Mouse (Mus musculus): ENCODE data around the gene Ccdc126. TPM values are rescaled to one million over a fixed set of nuclear protein-coding genes. Genes with fewer than 3 reads are reported as not detected.
A peak's percentile ranks its signal among the peaks of the same experiment; 100 is the strongest.

The Ccdc126 gene
- polyA plus RNA-seq, 1 experiment from 2014 or later, result 4.7 TPM

DNA sequence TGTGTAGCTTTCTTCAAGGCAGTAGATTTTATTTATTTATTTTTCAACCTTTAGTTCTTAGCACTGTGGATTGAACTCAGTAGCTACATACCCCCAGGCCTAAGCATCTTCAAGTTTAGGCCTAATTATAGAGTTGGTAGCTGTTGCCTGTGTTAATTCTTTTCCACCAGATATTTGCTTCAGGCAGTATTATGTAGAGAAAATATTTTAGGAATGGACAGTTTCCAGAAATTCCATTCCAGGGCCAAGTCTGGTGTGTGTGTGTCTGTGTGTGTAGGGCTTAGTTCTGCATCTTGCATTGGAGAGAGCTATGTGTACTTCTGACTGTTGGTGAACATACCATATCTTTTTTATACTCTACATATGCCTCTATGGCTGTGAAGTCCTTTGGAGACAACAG, 3.0 kb downstream of the Ccdc126 start:
- no peak overlapping the region for H3K4me3 ChIP-seq
- H3K9me3 ChIP-seq (replicated peaks), result no peaks in the 10 kb centered on the region
- peaks cover 19% of the 10 kb centered on the region for H3K4me1 ChIP-seq
- H3K27me3 ChIP-seq (ENCODE audit: low read depth, poor library complexity, severe bottlenecking), result no peaks in the 10 kb centered on the region
- no peak for DNase-seq (ENCODE audit: low spot score)
- no peak overlapping the region for H3K27ac ChIP-seq (replicated peaks)
- H3K36me3 ChIP-seq, result no peaks in the 10 kb centered on the region

DNA sequence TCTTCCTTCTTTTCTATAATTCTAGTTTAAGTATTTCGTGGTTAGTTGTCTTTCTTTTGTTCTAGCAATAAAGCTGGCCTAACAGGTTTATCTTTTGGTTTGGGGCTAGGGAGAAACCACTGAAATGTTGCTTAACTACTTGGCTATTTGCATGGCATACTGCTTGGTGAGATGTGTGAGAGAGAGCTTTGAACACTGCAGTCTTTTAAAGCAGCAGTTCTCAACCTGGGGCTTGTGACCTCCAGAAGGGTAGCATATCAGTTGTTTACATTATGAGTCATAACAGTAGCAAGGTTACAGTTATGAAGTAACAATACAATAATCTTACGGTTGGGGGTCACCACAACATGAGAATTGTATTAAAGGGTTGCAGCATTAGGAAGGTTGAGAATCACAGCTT, 3.9 kb downstream of the Ccdc126 start:
- H3K27ac ChIP-seq (replicated peaks), result no peak overlapping the region
- DNase-seq (ENCODE audit: low spot score), result no peak
- H3K4me1 ChIP-seq, result peaks cover 19% of the 10 kb centered on the region
- no peak overlapping the region for H3K4me3 ChIP-seq
- no peaks in the 10 kb centered on the region for H3K9me3 ChIP-seq (replicated peaks)
- WGBS, result 60% methylated on average over 2 of the region's 2 CpGs
- H3K36me3 ChIP-seq, result no peaks in the 10 kb centered on the region
- H3K27me3 ChIP-seq (ENCODE audit: low read depth, poor library complexity, severe bottlenecking), result no peaks in the 10 kb centered on the region

DNA sequence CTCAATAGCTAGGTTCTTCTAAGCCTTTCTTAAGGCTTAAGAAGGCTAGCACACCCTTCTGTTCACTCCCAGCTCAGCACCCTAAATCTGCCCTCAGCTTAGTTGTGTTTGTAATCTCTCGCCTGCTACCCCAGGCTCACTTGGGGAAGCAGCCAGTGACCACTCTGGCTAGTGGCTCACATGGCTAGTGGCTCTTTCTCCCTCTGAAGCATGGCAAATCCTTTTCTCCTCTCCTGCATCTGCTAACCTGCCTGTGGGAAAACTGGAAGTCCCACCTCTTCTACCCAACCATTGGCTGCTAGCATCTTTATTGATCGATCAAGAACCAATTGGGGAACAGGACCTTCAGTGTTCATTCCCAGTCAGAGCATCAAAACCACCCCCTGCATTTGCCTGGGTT, 5.5 kb downstream of the Ccdc126 start:
- Histone ChIP-seq H3K4me3 (no peak overlapping the region), H3K27ac (replicated peaks) (peak overlapping the region; percentile 67; the same call in 1 of the 2 replicates), H3K4me1 (peaks cover 17% of the 10 kb centered on the region), H3K36me3 (no peaks in the 10 kb centered on the region), H3K9me3 (replicated peaks) (no peaks in the 10 kb centered on the region), H3K27me3 (ENCODE audit: low read depth, poor library complexity, severe bottlenecking) (no peaks in the 10 kb centered on the region)
- DNase-seq (ENCODE audit: low spot score), result peak; percentile 23
- 70% methylated on average over 2 of the region's 2 CpGs for WGBS

DNA sequence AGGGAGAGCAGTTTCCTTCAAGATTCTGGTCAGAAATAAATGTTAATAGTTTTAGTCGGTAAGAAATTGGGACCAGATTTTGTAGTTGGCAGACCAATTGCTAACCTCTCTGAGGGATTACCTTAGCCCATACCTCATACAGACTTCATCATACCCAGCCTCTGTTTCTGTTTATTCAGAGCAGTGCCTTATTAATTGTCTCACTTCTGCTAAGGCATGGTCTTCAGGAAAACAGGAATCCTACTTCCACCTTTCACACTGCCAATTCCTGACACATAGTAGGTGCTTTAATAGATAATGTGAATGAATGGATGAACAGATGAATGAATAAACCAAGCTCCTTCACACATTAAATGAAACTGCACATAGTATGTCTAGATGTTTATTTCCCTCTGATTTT, 6.2 kb downstream of the Ccdc126 start:
- WGBS, result 80% methylated on average over 1 of the region's 1 CpGs
- Histone ChIP-seq H3K36me3 (no peaks in the 10 kb centered on the region), H3K4me3 (no peak overlapping the region), H3K4me1 (peaks cover 9% of the 10 kb centered on the region), H3K9me3 (replicated peaks) (no peaks in the 10 kb centered on the region), H3K27ac (replicated peaks) (no peak overlapping the region), H3K27me3 (ENCODE audit: low read depth, poor library complexity, severe bottlenecking) (no peaks in the 10 kb centered on the region)
- no peak for DNase-seq (ENCODE audit: low spot score)

DNA sequence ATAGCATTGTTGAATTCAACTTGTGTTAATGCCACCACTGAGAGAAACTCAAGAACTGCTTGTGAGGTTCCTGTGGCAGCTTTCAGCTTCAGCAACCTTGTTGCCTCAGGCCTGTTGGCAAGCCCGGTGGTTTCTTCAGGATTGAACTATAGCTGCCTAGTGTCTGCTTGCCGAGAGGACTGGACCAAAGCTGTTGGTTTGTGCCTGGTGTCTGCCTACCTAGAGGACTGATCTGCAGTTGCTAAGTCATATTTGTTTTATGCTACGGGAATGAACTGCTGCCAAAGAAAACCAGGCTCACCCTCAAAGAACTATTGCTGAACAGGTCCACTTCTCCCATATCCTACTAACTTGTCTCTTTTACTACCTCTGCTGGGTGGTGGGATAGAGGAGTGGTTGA, 7.8 kb downstream of the Ccdc126 start:
- Histone ChIP-seq H3K27me3 (ENCODE audit: low read depth, poor library complexity, severe bottlenecking) (no peaks in the 10 kb centered on the region), H3K27ac (replicated peaks) (no peak overlapping the region), H3K36me3 (no peaks in the 10 kb centered on the region), H3K4me3 (no peak overlapping the region), H3K4me1 (peaks cover 13% of the 10 kb centered on the region), H3K9me3 (replicated peaks) (no peaks in the 10 kb centered on the region)
- no peak for DNase-seq (ENCODE audit: low spot score)
- 86% methylated on average over 3 of the region's 3 CpGs for WGBS

DNA sequence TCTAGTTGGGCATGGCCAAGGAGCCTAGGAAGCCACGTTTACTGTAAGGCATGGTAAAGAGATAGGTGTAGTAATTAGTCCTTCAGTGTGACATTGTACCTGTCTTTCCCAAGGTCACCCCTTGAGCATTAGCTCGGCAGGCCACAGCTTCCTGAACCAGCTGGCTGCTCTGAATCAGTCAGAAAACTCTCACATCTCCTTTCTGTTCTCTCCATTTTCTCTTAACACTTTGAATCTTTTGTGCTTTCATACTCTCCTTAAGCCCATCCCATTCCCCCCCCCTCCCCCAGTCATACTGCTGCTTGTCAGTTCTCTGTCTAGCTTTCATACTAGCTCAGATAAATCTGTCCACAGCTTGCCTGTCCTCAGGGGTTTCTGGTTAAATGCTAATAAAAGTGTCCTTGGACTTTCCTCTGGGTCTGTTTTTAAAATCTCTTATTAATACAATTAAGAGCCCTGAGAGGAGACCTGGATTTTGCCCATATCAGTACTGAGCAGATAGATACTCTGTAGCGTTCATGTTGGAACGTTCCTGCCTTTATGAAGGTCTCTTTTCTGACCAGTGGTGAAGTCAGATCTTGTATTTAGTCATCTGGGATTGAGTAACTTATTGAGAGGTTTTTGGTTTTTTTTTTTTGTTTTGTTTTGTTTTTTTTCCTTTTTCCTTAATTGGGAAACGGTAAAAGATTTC, 12.4 kb downstream of the Ccdc126 start:
- no peak overlapping the region for H3K4me3 ChIP-seq
- DNase-seq (ENCODE audit: low spot score), result no peak
- peaks cover 8% of the 10 kb centered on the region; the same call in 1 of the 2 replicates for H3K4me1 ChIP-seq
- 80% methylated on average over 5 of the region's 5 CpGs for WGBS
- no peaks in the 10 kb centered on the region for H3K9me3 ChIP-seq (replicated peaks)
- H3K27ac ChIP-seq (replicated peaks), result no peak overlapping the region
- no peaks in the 10 kb centered on the region for H3K36me3 ChIP-seq
- no peaks in the 10 kb centered on the region for H3K27me3 ChIP-seq (ENCODE audit: low read depth, poor library complexity, severe bottlenecking)

DNA sequence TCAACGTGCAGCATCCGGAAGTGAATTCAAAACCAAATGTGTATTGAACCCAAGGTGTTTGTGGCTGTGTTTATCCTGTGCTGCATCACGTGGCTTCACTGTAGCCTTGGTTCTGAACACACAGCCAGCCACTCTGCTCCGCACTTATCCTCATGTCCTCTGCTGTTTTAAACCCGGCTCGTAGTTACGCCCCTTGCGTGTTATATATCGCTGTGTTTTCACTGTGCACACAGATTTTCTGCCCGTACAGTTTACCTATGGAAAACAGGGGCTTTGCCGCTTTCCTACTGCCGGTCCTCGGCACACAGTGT, 12.9 kb downstream of the Ccdc126 start:
- 74% methylated on average over 13 of the region's 13 CpGs for WGBS
- Histone ChIP-seq H3K27me3 (ENCODE audit: low read depth, poor library complexity, severe bottlenecking) (no peaks in the 10 kb centered on the region), H3K36me3 (no peaks in the 10 kb centered on the region), H3K9me3 (replicated peaks) (no peaks in the 10 kb centered on the region), H3K27ac (replicated peaks) (no peak overlapping the region), H3K4me1 (peaks cover 8% of the 10 kb centered on the region; the same call in 1 of the 2 replicates), H3K4me3 (no peak overlapping the region)
- DNase-seq (ENCODE audit: low spot score), result no peak

DNA sequence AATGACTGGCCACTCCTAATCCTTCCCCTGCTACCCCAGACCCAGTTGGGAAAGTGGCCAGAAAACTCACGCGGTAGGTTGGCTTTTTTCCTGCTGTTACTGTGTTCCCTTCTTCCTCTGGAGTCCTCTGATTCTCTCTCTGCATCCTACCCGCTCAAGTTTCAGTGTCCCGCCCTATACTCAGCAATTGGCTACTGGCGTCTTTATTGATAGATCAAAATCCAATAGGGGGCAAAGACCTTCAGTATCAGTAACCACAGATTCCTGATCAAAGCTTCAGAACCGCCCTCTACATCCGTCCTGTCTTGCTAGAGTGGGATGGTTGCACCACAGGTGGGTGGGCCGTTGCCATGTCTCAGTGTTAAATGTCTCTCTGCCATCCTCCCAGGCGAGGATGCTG, 19.5 kb downstream of the Ccdc126 start:
- no peaks in the 10 kb centered on the region for H3K36me3 ChIP-seq
- H3K4me1 ChIP-seq, result peaks cover 15% of the 10 kb centered on the region
- peak overlapping the region; percentile 20; the same call in 1 of the 2 replicates for H3K4me3 ChIP-seq
- no peaks in the 10 kb centered on the region for H3K9me3 ChIP-seq (replicated peaks)
- peak; percentile 22 for DNase-seq (ENCODE audit: low spot score)
- 8% methylated on average over 9 of the region's 9 CpGs for WGBS
- H3K27ac ChIP-seq (replicated peaks), result peak overlapping the region; percentile 49; the same call in 1 of the 2 replicates
- H3K27me3 ChIP-seq (ENCODE audit: low read depth, poor library complexity, severe bottlenecking), result no peaks in the 10 kb centered on the region

DNA sequence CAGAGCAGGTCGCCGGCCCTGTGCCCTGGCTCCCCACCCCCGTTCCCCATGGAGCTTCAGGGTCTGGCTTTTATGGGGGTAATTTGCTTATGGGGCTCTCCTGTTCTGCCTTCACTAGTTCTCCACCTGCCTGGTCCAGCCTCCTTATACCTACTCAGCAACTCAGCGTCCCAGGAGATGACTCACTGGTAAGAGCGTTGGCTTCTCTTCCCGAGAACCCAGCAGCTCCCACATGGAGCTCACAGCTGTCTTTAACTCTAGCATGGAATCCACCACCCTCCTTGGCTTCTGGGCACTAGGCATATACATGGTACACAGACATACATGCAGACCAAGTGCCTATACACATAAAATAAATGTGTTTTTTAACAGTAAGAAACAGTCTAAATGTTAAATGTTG, 20.1 kb downstream of the Ccdc126 start:
- Histone ChIP-seq H3K36me3 (no peaks in the 10 kb centered on the region), H3K27ac (replicated peaks) (peak overlapping the region; percentile 49; the same call in 1 of the 2 replicates), H3K4me1 (peaks cover 15% of the 10 kb centered on the region), H3K9me3 (replicated peaks) (no peaks in the 10 kb centered on the region), H3K4me3 (peak overlapping the region; percentile 11; the same call in 1 of the 2 replicates), H3K27me3 (ENCODE audit: low read depth, poor library complexity, severe bottlenecking) (no peaks in the 10 kb centered on the region)
- no peak for DNase-seq (ENCODE audit: low spot score)
- 34% methylated on average over 6 of the region's 6 CpGs for WGBS

DNA sequence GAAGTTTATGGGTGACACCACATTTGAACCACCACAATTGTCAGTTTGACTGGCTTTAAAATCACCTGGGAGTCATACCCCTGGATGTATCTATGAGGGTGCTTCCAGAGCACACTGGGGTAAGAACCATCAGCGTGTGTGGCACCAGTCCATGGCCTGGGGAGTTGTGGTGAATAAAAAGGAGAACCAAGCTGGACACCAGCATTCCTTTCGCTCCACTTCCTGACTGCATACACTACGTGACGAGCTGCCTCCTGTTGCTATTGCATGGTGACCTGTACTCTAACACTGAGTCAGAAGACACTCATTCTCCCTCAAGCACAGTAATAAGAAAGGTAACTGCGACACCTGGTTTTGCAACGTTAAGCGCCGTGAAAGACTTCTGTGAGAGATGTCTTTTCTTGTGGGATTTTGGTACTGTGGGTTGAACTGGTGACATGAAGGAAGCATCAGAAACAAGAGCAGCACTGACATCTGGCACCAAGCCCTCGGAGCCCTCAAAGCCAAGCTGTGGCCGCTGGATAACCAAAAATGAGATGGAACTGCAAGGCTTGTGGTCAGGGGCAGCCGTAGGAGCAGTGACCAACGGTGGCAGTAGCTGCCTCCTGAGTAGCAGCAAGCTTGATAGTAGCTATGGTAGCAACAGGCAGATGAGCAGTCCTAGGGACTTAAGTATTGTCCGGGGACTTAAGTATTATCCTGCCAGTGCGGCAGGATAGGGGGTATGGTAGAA, 24.8 kb downstream of the Ccdc126 start:
- H3K9me3 ChIP-seq (replicated peaks), result no peaks in the 10 kb centered on the region
- no peaks in the 10 kb centered on the region for H3K36me3 ChIP-seq
- H3K27ac ChIP-seq (replicated peaks), result no peak overlapping the region
- H3K27me3 ChIP-seq (ENCODE audit: low read depth, poor library complexity, severe bottlenecking), result no peaks in the 10 kb centered on the region
- peaks cover 4% of the 10 kb centered on the region for H3K4me1 ChIP-seq
- H3K4me3 ChIP-seq, result no peak overlapping the region
- no peak for DNase-seq (ENCODE audit: low spot score)
- 76% methylated on average over 14 of the region's 14 CpGs for whole genome bisulfite sequencing

DNA sequence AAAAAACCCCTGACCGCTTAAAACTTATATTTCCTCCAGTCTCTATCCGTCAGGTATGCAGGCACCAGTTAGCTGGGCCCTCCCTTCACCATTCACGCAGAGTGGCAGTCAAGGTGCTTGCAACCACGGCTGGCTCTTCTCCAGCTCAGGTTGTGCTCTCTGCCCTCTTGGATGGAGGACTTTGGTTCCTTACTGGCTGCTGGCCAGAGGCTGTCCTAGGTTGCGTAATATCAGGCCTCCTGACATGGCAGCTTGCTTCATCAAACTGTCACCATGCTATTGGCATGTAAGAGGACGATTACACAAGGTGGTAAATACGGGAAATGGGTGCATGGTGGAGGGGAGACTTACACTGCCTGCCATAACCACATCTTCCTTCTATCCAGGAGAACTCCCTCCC, 30.8 kb downstream of the Ccdc126 start:
- Histone ChIP-seq H3K4me3 (no peak overlapping the region), H3K36me3 (no peaks in the 10 kb centered on the region), H3K4me1 (no peaks in the 10 kb centered on the region), H3K27ac (replicated peaks) (no peak overlapping the region), H3K27me3 (ENCODE audit: low read depth, poor library complexity, severe bottlenecking) (no peaks in the 10 kb centered on the region), H3K9me3 (replicated peaks) (no peaks in the 10 kb centered on the region)
- WGBS, result 92% methylated on average over 7 of the region's 7 CpGs
- DNase-seq (ENCODE audit: low spot score), result no peak

DNA sequence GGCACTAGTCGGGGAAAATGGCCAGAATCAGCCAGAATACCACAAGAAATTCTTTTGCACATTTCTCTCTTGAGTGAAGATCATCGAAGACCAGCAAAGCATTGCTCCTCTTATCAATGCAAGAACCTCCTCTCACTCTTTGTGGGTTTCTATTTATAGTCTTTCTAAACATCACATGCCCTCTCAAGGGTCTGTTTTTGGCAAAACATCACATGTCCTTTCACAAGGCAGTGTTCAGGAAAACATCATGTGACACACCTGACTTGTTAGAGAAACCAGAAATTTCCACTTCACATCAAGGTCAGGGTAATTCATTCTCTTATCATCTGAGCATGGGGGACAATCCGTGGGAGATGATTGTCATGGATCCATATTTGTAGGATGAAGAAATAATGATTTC, 35.5 kb downstream of the Ccdc126 start:
- Histone ChIP-seq H3K27ac (replicated peaks) (no peak overlapping the region), H3K9me3 (replicated peaks) (no peaks in the 10 kb centered on the region), H3K4me3 (no peak overlapping the region), H3K4me1 (no peaks in the 10 kb centered on the region), H3K27me3 (ENCODE audit: low read depth, poor library complexity, severe bottlenecking) (no peaks in the 10 kb centered on the region), H3K36me3 (no peaks in the 10 kb centered on the region)
- no peak for DNase-seq (ENCODE audit: low spot score)
- WGBS, result 93% methylated on average over 3 of the region's 3 CpGs

DNA sequence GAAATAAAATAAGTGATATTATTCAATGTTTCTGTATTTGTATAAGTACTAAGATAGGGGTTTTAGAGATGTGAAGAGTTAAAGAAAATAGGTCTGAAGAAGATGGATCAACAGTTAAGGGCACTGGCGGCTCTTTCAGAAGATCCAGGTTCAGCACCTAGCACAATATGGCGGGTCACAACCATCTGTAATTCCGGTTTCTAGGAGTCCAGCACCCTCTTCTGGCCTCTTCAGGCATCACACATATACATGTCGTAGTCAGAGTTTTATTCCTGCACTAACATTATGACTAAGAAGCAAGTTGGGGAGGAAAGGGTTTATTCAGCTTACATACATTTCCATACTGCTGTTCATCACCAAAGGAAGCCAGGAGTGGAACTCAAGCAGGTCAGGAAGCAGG, 36.1 kb downstream of the Ccdc126 start:
- DNase-seq (ENCODE audit: low spot score), result no peak
- 63% methylated on average over 4 of the region's 4 CpGs for WGBS
- Histone ChIP-seq H3K36me3 (no peaks in the 10 kb centered on the region), H3K4me3 (no peak overlapping the region), H3K27ac (replicated peaks) (no peak overlapping the region), H3K27me3 (ENCODE audit: low read depth, poor library complexity, severe bottlenecking) (no peaks in the 10 kb centered on the region), H3K9me3 (replicated peaks) (no peaks in the 10 kb centered on the region), H3K4me1 (no peaks in the 10 kb centered on the region)

Measured in midbrain, embryonic 10.5 days (tissue).